Mouse (Mus musculus) effector memory CD4-positive, alpha-beta T cell, adult 7 months (primary cell): ENCODE data around the gene Rgs13. TPM values are rescaled to one million over a fixed set of nuclear protein-coding genes. Genes with fewer than 3 reads are reported as not detected.

Source experiments
- polyA plus RNA-seq: library from polyadenylated mRNA; unstranded; fragments of 100-300 nt; shearing (Covaris generic); gene quantifications from one replicate; pipeline ENCODE4 v1.2.1, GENCODE M21; 2017

Rgs13 gene
- not detected for polyA plus RNA-seq

DNA sequence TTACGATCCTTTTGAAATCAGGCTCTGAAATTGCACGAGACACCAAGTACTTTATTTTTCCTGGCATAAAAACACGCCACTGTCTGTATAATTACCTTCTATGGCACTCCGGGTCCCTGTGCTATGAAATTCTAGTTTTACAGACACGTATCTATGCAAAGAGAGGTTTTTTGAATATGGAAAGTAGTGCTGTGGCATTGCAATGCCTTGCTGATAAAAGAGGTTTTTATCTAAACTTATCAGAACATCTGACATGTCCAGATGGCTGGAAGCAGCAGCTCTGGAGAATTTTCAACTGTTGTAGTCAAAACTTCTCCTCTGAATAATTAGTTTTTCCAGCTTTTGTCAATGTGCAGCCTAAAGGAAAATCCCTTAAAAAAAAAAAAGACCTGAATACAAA lies at the start of gene Rgs13:
Gene Rgs13, minus strand, starts transcription at position 207 of the 400 bp plus-strand sequence.

Other genes starting within 250 kb of the Rgs13 start
- gene Rgs2, start 173.2 kb downstream of the Rgs13 start, polyA plus RNA-seq = 245 TPM
- 551 TPM for gene Rgs1, start 71.9 kb upstream of the Rgs13 start, polyA plus RNA-seq